Mouse (Mus musculus) urinary bladder, postnatal 36 days (tissue): ENCODE measurements around the gene Zfp148.

ENCODE experiments used
- DNase-seq, 2 experiments: peaks; one replicate each; pipeline ENCODE4 v3.0.0; 2022; ENCODE audit warnings: low spot score in 2 of 2, mixed read lengths in 1 of 2

Zfp148 gene

DNA sequence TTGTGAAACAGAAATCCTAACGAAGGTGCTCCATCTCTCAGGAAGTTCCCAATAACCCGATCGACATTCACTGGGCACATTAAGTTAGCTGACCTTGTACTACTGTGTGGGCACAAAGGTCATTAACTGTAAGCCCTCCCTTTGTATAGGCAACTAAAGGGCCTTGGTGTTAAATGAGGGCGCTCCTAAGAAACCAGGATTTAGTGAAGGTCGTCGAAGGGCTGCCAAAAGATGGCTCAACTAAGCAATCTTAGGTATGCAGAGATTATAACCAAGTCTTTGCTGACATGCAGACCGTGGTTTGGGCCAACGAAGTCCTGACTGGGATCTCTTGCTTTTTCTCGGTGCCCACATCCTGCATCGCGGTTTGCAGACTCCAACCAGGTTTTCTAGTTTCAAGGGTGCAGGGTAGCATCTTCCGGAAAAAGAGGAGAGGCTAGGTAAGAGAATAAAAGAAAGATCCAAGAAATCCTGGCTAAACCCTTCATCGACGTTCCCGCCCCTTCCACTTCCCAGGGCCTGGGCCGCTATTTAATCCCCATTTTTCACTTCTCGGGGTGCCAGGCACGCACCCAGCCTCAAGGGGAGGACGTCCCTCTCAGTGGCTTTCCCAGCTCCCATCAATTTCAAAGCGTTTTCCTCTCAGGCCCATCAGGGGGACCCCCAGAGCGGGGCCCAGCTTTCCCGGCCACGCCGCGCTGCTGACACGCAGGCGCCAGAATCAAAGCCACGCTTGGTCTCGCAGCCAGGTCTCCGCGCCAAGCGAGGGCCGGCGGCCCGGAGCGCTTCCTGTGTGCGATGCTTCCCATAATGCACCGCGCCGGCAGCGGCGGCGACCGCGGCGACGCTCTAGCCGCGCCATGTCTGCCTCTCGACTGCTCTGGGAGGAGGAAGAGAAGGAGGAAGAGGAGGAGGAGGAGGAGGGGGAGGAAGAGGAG lies at the start of gene Zfp148:
Gene Zfp148, plus strand, starts transcription at position 893 of the 938 bp plus-strand sequence.
- DNase-seq: peak; percentile 86 to 88

GRCm38 (mm10) chr16:33333015-33333414 lies 47.6 kb upstream of the Zfp148 start:
- no peak for DNase-seq

- DNase-seq: peak; percentile 66 to 75
Measured at GRCm38 (mm10) chr16:33337177-33337576, 43.5 kb upstream of the Zfp148 start.

GRCm38 (mm10) chr16:33337681-33338080 lies 43.0 kb upstream of the Zfp148 start:
- no peak for DNase-seq

DNA sequence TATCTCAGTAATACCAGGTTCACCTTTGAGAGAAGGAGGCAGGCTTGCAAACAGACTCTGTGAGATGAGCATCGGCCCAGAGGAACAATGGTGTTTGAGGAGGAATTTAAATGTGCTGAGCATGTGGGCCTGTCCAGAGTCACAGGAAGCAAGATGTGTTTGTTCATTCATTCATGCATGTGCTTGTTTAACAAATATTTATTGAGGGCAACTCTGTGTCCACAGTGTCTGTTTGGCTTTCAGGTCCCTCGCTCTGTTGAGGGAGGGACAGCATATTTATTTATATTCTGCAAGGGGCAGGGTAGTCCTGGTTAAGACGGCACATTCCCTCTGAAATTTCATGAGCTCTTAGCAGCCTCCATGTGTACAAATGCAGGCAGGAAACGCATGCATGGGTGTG lies 42.1 kb upstream of the Zfp148 start:
- no peak for DNase-seq

- no peak for DNase-seq
Measured at GRCm38 (mm10) chr16:33339476-33339875, 41.2 kb upstream of the Zfp148 start.

GRCm38 (mm10) chr16:33342356-33342755 lies 38.3 kb upstream of the Zfp148 start:
- no peak for DNase-seq

- DNase-seq: no peak
Measured at GRCm38 (mm10) chr16:33343106-33343505, 37.5 kb upstream of the Zfp148 start.

DNA sequence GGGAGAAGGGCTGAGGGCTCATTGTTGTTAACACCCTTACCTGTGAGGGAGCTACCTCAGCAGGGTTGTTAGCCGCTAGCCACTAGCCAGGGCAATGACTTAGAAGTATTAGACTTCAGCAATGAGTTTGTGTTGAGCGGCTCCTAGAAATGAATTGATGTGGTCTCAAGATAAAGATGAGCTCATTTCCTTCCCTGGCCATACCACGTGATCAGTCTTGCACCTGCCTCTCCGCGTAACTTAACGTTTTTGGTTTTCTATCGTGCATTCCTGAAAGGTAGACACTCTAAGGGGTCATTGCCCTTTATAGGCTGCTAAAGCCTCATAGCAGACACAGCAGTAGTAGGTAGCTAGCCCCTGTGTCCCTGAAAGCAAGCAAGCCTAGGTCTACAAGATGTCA lies 37.0 kb upstream of the Zfp148 start:
- no peak for DNase-seq

GRCm38 (mm10) chr16:33344379-33344778 lies 36.3 kb upstream of the Zfp148 start:
- no peak for DNase-seq

GRCm38 (mm10) chr16:33344875-33345274 lies 35.8 kb upstream of the Zfp148 start:
- no peak for DNase-seq

DNA sequence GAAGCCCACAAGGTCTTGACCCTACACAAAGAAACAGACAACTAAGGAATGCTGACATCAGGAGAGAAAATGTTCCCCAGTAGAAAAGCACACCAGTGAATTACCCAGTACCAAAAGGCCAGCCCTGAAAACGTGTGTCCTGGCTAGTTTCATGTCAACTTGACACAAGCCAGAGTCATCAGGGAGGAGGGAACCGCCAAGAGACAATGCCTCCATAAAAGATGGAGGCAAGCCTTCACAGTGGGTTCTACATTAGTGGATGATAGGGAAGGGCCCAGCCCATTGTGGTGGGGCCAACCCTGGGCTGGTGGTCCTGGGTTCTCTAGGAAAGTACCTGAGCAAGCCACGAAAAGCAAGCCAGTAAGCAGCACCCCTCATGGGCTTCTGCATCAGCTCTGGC lies 34.3 kb upstream of the Zfp148 start:
- no peak for DNase-seq

- no peak for DNase-seq
Measured at GRCm38 (mm10) chr16:33347134-33347533, 33.5 kb upstream of the Zfp148 start.

DNA sequence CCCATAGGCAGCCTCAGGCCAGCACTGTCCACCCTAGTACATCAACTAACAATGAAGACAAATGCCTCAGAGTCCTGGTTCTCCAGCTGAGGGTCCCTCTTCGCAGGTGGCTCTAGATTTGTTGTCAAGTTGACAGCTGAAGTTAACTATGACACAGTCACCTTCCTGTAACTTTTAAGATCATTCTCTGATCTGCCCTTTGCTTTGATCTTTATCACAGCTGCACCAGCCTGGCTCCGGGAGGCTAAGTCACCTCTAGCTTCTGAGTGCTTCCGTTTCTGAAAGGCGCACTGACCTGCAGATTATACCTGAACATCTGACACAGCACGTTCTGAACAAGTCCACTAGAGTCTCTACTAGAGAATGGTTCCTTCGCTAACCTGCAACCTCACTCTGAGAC lies 22.8 kb upstream of the Zfp148 start:
- DNase-seq: no peak

DNA sequence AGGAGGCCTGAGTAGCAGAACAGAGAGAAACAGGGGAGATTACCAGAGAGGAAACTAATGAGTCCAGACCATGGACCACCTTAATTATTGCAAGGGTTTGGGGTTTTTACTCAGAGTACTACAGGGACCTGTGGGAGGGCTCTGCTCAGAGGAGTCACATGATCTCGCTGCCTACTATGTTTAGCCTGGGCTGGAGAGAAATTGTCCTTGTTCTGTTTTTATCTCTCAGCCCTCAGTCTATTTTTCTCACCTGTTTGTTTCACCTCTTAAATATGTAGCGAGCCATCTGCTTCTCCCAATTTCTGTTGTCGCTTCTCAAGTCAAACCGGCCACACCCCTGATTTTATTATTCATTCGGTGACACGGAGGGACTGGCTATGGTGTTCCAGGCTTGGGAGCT lies 14.9 kb upstream of the Zfp148 start:
- DNase-seq: no peak

DNA sequence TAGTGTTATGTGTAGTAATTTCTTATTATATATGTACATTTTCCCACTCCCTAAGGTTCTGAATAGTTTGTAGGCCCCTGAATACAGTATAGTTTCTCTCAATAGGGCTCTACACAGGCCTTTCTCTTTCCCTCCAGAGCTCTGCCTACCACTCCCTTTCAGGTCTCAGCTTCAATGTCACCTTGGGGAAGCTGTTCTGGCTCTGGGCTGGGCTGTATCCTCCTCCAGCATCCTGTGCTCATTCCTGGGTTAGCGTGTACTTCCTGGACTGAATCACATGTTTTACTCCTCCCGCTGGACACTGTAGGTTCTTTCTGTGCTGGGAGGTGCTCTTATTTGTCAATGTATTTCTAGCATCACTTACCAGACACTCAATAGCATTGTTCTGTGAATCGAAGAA lies 12.0 kb upstream of the Zfp148 start:
- no peak for DNase-seq

GRCm38 (mm10) chr16:33370836-33371235 lies 9.8 kb upstream of the Zfp148 start:
- DNase-seq: no peak

- no peak for DNase-seq
Measured at GRCm38 (mm10) chr16:33372611-33373010, 8.0 kb upstream of the Zfp148 start.

DNA sequence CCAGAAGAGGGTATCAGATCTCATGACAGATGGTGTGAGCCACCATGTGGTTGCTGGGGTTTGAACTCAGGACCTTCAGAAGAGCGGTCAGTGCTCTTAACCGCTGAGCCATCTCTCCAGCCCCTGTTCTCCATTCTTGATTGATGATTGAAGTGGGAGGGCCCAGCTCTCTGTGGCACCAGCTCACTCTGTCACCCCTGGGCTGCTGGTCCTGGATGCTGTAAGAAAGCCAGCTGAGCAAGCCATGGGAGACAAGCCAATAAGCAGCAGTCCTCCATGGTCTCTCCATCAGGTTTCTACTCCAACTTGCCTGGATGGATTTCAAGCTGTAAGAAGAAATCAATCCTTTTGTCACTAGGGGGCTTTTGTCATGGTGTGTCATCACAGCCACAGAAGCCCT lies 7.3 kb upstream of the Zfp148 start:
- DNase-seq: no peak

DNA sequence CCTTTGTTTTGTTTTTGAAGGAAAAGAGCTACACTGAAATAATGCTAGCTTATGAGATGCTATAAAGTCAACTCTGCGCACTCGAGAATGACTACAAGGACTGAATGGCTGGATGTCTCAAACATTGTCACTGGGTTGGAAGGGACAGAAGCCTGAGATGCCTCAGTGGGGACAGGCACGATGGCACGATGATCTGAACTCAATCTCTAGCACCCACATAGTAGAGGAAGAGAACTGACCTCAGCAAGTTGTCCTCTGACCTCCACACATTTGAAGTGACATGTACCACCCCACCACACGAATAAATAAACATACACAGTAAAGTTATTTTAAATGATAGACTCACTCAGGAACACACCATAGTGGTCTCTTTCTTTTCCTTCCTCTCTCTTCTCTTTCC lies 4.4 kb upstream of the Zfp148 start:
- DNase-seq: no peak

GRCm38 (mm10) chr16:33379219-33379943 lies 1.3 kb upstream of the Zfp148 start:
- no peak for DNase-seq

- peak; percentile 33 for DNase-seq
Measured at GRCm38 (mm10) chr16:33380882-33381613, 412 bp downstream of the Zfp148 start.
